Comparison of ENCODE assay signal across 15 mouse cellular contexts in genomic region chr5:148278233-148278632, GRCm38 (mm10).
"Had no signal": no experiment of that assay in that cellular context is flagged by ENCODE, and none has a peak within 500 bp of the region (broad histone marks: within the 10 kb centered on the region; RNA-seq: fewer than 3 reads in every experiment).

No protein-coding gene starts in this region.

- H3K9me3 ChIP-seq: limb, embryonic 13.5 days; neural tube, embryonic 12.5 days had no signal

- H3K4me1 ChIP-seq: neural tube, embryonic 12.5 days had no signal

- H3K9ac ChIP-seq: limb, embryonic 13.5 days; liver, embryonic 14.5 days; neural tube, embryonic 12.5 days had no signal

- H3K27ac ChIP-seq: kidney, postnatal 0 days; limb, embryonic 13.5 days; liver, embryonic 14.5 days; neural tube, embryonic 12.5 days had no signal

- DNase-seq: kidney, adult 9 months; kidney, postnatal 36 days; layer of hippocampus, adult 9-11 months; layer of hippocampus, postnatal 36 days; lung, adult 18-20 months; lung, postnatal 36 days; midbrain, embryonic 14.5 days; right cerebral cortex, postnatal 4 days; spleen, adult 18-20 months; thymus, postnatal 4 days had no signal

- H3K4me3 ChIP-seq: limb, embryonic 13.5 days; myocyte; neural tube, embryonic 12.5 days had no signal

- H3K36me3 ChIP-seq: limb, embryonic 13.5 days; neural tube, embryonic 12.5 days had no signal

- H3K27me3 ChIP-seq: limb, embryonic 13.5 days; neural tube, embryonic 12.5 days had no signal

- H3K4me2 ChIP-seq: limb, embryonic 13.5 days; neural tube, embryonic 12.5 days had no signal
